Mouse (Mus musculus) cerebellum, adult 2 months (tissue): ENCODE measurements around the gene Hrc. TPM values are rescaled to one million over a fixed set of nuclear protein-coding genes. Genes with fewer than 3 reads are reported as not detected.

Experiments
- DNase-seq, 2 experiments: peaks; one replicate each; pipeline ENCODE4 v3.0.0; 2021
- H3K27ac ChIP-seq: fragments of 200-500 bp; 2 replicates; pipeline ENCODE4 v1.5.1; 2012; ENCODE audit warnings: low read length, control low read depth, inconsistent platforms; ENCODE audit not compliant: insufficient read depth
- H3K27me3 ChIP-seq: fragments of 200-500 bp; 2 replicates; pipeline ENCODE4 v1.6.1; 2012; ENCODE audit warnings: inconsistent platforms, mild to moderate bottlenecking, low read length, moderate library complexity; ENCODE audit not compliant: control insufficient read depth, insufficient read depth
- H3K4me1 ChIP-seq: fragments of 200-500 bp; 2 replicates; pipeline ENCODE4 v1.6.1; 2011; ENCODE audit warnings: low read length; ENCODE audit not compliant: control insufficient read depth, insufficient read depth
- H3K4me3 ChIP-seq: fragments of 200-500 bp; replicated peaks from 2 replicates; pipeline ENCODE3; 2011; ENCODE audit warnings: mild to moderate bottlenecking, low read depth, low read length, control low read depth; ENCODE audit not compliant: insufficient read depth
- CTCF ChIP-seq: fragments of 200-500 bp; IDR thresholded peaks from 2 replicates; pipeline ENCODE4 v1.5.1; 2011; ENCODE audit warnings: low read depth, mild to moderate bottlenecking, control low read depth, low read length, moderate library complexity, borderline replicate concordance; ENCODE audit not compliant: insufficient read depth
- POLR2A ChIP-seq: fragments of 200-500 bp; IDR thresholded peaks from 2 replicates; pipeline ENCODE4 v1.6.1; 2011; ENCODE audit warnings: low read length, control low read depth, borderline replicate concordance; ENCODE audit not compliant: insufficient read depth
- WGBS: fragments of 180-500 bp; shearing (Covaris S2); methylation state at CpG from one replicate; pipeline ENCODE4 v1.1.7; 2018; 5-methylcytosine and 5-hydroxymethylcytosine counted together
- polyA plus RNA-seq: library from polyadenylated mRNA; depleted of rRNA; stranded (reverse); fragments of >200 nt; gene quantifications from 2 replicates; pipeline ENCODE4 v1.2.3, GENCODE M21; 2012; rRNA removed

Gene Hrc
- polyA plus RNA-seq, 1 experiment: 0.31 TPM

- no peak overlapping the region for H3K27ac ChIP-seq
- TF ChIP-seq CTCF (no peak), POLR2A (no peak)
- 74% methylated on average over 16 of the region's 16 CpGs for WGBS
- H3K27me3 ChIP-seq: no peaks in the 10 kb centered on the region
- H3K4me3 ChIP-seq: no peak overlapping the region
- H3K4me1 ChIP-seq: peaks cover 12% of the 10 kb centered on the region
- DNase-seq: no peak
Observed at GRCm38 (mm10) chr7:45369022-45369745, 34.1 kb downstream of the Hrc start.

- Histone ChIP-seq H3K4me3 (peak overlapping the region; percentile 70), H3K27me3 (no peaks in the 10 kb centered on the region), H3K27ac (peak overlapping the region; percentile 12; the same call in 1 of the 2 replicates), H3K4me1 (peaks cover 12% of the 10 kb centered on the region)
- 2% methylated on average over 52 of the region's 52 CpGs for WGBS
- DNase-seq: peak in 1 of 2 experiments; percentile 40
- TF ChIP-seq POLR2A: 0 out of 2 replicates have a peak, but pooled peaks have one; percentile 15
- TF ChIP-seq CTCF: no peak
Observed at GRCm38 (mm10) chr7:45369836-45370474, 34.9 kb downstream of the Hrc start.

GRCm38 (mm10) chr7:45370475-45371311 is 35.6 kb downstream of the Hrc start, which contains the start of gene Lin7b:
TSS of gene Lin7b (minus strand) at chr7:45370583.
- H3K27me3 ChIP-seq: no peaks in the 10 kb centered on the region
- 12% methylated on average over 28 of the region's 28 CpGs for WGBS
- DNase-seq: peak; percentile 89
- peak within 1 kb of the TSS; percentile 70 for H3K4me3 ChIP-seq
- peaks cover 12% of the 10 kb centered on the region for H3K4me1 ChIP-seq
- peak within 1 kb of the TSS; percentile 12; the same call in 1 of the 2 replicates for H3K27ac ChIP-seq
- no peak; the same call in 1 of the 2 replicates for TF ChIP-seq POLR2A
- TF ChIP-seq CTCF: no peak

GRCm38 (mm10) chr7:45372371-45372770 is 37.3 kb downstream of the Hrc start:
- DNase-seq: no peak
- peaks cover 12% of the 10 kb centered on the region for H3K4me1 ChIP-seq
- no peak overlapping the region for H3K4me3 ChIP-seq
- WGBS: 82% methylated on average over 5 of the region's 5 CpGs
- TF ChIP-seq POLR2A: no peak
- TF ChIP-seq CTCF: no peak
- H3K27ac ChIP-seq: no peak overlapping the region
- H3K27me3 ChIP-seq: no peaks in the 10 kb centered on the region

- 91% methylated on average over 8 of the region's 8 CpGs for WGBS
- DNase-seq: no peak
Observed at GRCm38 (mm10) chr7:45374620-45375019, 39.5 kb downstream of the Hrc start.

GRCm38 (mm10) chr7:45376057-45376456 is 41.0 kb downstream of the Hrc start:
- TF ChIP-seq CTCF: no peak
- no peak for TF ChIP-seq POLR2A
- Histone ChIP-seq H3K27ac (no peak overlapping the region), H3K4me1 (no peaks in the 10 kb centered on the region), H3K4me3 (no peak overlapping the region), H3K27me3 (no peaks in the 10 kb centered on the region)
- DNase-seq: no peak
- 36% methylated on average over 1 of the region's 1 CpGs for WGBS

More at GRCm38 (mm10) chr7:45374620-45375019, 39.5 kb downstream of the Hrc start:
- Histone ChIP-seq H3K4me3 (no peak overlapping the region), H3K27me3 (no peaks in the 10 kb centered on the region), H3K27ac (no peak overlapping the region), H3K4me1 (no peaks in the 10 kb centered on the region; the same call in 1 of the 2 replicates)
- no peak for TF ChIP-seq POLR2A

GRCm38 (mm10) chr7:45386077-45386476 is 51.0 kb downstream of the Hrc start:
- WGBS: 92% methylated on average over 3 of the region's 3 CpGs
- Histone ChIP-seq H3K27ac (no peak overlapping the region), H3K4me1 (no peaks in the 10 kb centered on the region), H3K27me3 (no peaks in the 10 kb centered on the region), H3K4me3 (no peak overlapping the region)
- DNase-seq: no peak
- TF ChIP-seq CTCF (peak; percentile 14; the same call in 1 of the 2 replicates), POLR2A (no peak)

Other genes with a start within 250 kb of the Hrc start
- gene Rcn3, start 243.1 kb upstream of the Hrc start, polyA plus RNA-seq: 7.6 and 8.6 TPM in 2 replicates
- 32.1 and 33.7 TPM in 2 replicates for gene Fcgrt, start 231.4 kb upstream of the Hrc start, polyA plus RNA-seq
- 392 and 433 TPM in 2 replicates for gene Rps11, start 210.9 kb upstream of the Hrc start, polyA plus RNA-seq
- gene Rpl13a, start 206.5 kb upstream of the Hrc start, polyA plus RNA-seq: 1,090 and 1,228 TPM in 2 replicates
- 0.16 TPM in 1 of 2 replicates, not detected in the other for gene Gm45713, start 199.1 kb upstream of the Hrc start, polyA plus RNA-seq
- 24.4 and 28.4 TPM in 2 replicates for gene Flt3l, start 198.9 kb upstream of the Hrc start, polyA plus RNA-seq
- gene Pih1d1, start 181.0 kb upstream of the Hrc start, polyA plus RNA-seq: 52.3 and 53.1 TPM in 2 replicates
- 17.2 and 18.0 TPM in 2 replicates for gene Aldh16a1, start 180.7 kb upstream of the Hrc start, polyA plus RNA-seq
- gene Slc17a7, start 171.3 kb upstream of the Hrc start, polyA plus RNA-seq: 397 and 476 TPM in 2 replicates
- 0.54 and 0.57 TPM in 2 replicates for gene Gfy, start 155.7 kb upstream of the Hrc start, polyA plus RNA-seq
- gene Pth2, start 154.3 kb upstream of the Hrc start, polyA plus RNA-seq: not detected in 2 replicates
- gene Ccdc155, start 130.4 kb upstream of the Hrc start, polyA plus RNA-seq: 1.9 and 2.4 TPM in 2 replicates
- 0.36 and 0.51 TPM in 2 replicates for gene Dkkl1, start 123.1 kb upstream of the Hrc start, polyA plus RNA-seq
- 4.7 and 5.0 TPM in 2 replicates for gene Tead2, start 119.5 kb upstream of the Hrc start, polyA plus RNA-seq
- gene Cd37, start 96.2 kb upstream of the Hrc start, polyA plus RNA-seq: 3.1 and 4.3 TPM in 2 replicates
- 2.6 and 3.1 TPM in 2 replicates for gene Slc6a16, start 94.2 kb upstream of the Hrc start, polyA plus RNA-seq
- not detected in 2 replicates for gene Slc6a21, start 57.8 kb upstream of the Hrc start, polyA plus RNA-seq
- gene Trpm4, start 1.5 kb upstream of the Hrc start, polyA plus RNA-seq: 17.5 and 18.9 TPM in 2 replicates
- 84.3 and 85.9 TPM in 2 replicates for gene Ppfia3, start 31.7 kb downstream of the Hrc start, polyA plus RNA-seq
- 92.6 and 103 TPM in 2 replicates for gene Lin7b, start 35.3 kb downstream of the Hrc start, polyA plus RNA-seq
- gene Snrnp70, start 60.5 kb downstream of the Hrc start, polyA plus RNA-seq: 807 and 849 TPM in 2 replicates
- gene Kcna7, start 70.4 kb downstream of the Hrc start, polyA plus RNA-seq: not detected in 2 replicates
- gene Ntf5, start 78.4 kb downstream of the Hrc start, polyA plus RNA-seq: 0.07 and 0.29 TPM in 2 replicates
- gene Lhb, start 85.5 kb downstream of the Hrc start, polyA plus RNA-seq: 0.59 and 1.1 TPM in 2 replicates
- 24.4 and 24.8 TPM in 2 replicates for gene Gys1, start 99.6 kb downstream of the Hrc start, polyA plus RNA-seq
- 56.8 TPM in 2 replicates for gene Ruvbl2, start 102.8 kb downstream of the Hrc start, polyA plus RNA-seq
- gene Ftl1, start 124.6 kb downstream of the Hrc start, polyA plus RNA-seq: 463 and 480 TPM in 2 replicates
- gene Bax, start 131.6 kb downstream of the Hrc start, polyA plus RNA-seq: 102 and 103 TPM in 2 replicates
- gene Tulp2, start 146.6 kb downstream of the Hrc start, polyA plus RNA-seq: 0.10 TPM in 1 of 2 replicates, not detected in the other
- gene Gm45808, start 151.5 kb downstream of the Hrc start, polyA plus RNA-seq: 0.33 TPM in 1 of 2 replicates, not detected in the other
- 4.7 and 5.6 TPM in 2 replicates for gene Dhdh, start 153.5 kb downstream of the Hrc start, polyA plus RNA-seq
- gene Nucb1, start 175.1 kb downstream of the Hrc start, polyA plus RNA-seq: 136 and 150 TPM in 2 replicates
- gene Ppp1r15a, start 191.0 kb downstream of the Hrc start, polyA plus RNA-seq: 26.7 and 28.5 TPM in 2 replicates
- gene Plekha4, start 191.0 kb downstream of the Hrc start, polyA plus RNA-seq: 1.2 and 1.3 TPM in 2 replicates
- gene Hsd17b14, start 219.6 kb downstream of the Hrc start, polyA plus RNA-seq: 1.3 and 1.9 TPM in 2 replicates
- gene Bcat2, start 234.9 kb downstream of the Hrc start, polyA plus RNA-seq: 21.1 and 24.2 TPM in 2 replicates